Mouse (Mus musculus): ENCODE data around the gene Grap. TPM values are rescaled to one million over a fixed set of nuclear protein-coding genes. Genes with fewer than 3 reads are reported as not detected.

Gene Grap
- polyA plus RNA-seq, 1 experiment = 0.14 TPM

- TF ChIP-seq MYOG (IDR thresholded peaks at IDR 0.05; ENCODE audit: control insufficient read depth, extremely low read depth, insufficient read length) (no peak), FOSL1 (IDR thresholded peaks at IDR 0.05; ENCODE audit: insufficient read depth, low read length, poor library complexity, severe bottlenecking) (no peak), CTCF (IDR thresholded peaks at IDR 0.05; ENCODE audit: control insufficient read depth, insufficient read depth, insufficient read length) (no peak), MYOD1 (IDR thresholded peaks at IDR 0.05; ENCODE audit: control insufficient read depth, insufficient read length, low read depth) (no peak), CEBPB (IDR thresholded peaks at IDR 0.05; ENCODE audit: low read depth) (no peak), USF1 (IDR thresholded peaks at IDR 0.05; ENCODE audit: low read depth) (no peak), MAX (IDR thresholded peaks at IDR 0.05) (no peak)
- no peaks in the 10 kb centered on the region for H3K27me3 ChIP-seq (ENCODE audit: control insufficient read depth, insufficient read depth, insufficient read length)
- no peaks in the 10 kb centered on the region for H3K79me2 ChIP-seq (ENCODE audit: control insufficient read depth, insufficient read depth)
- H3K79me3 ChIP-seq (ENCODE audit: low read depth) = no peaks in the 10 kb centered on the region
- H3K4me3 ChIP-seq (ENCODE audit: insufficient read depth, poor library complexity, severe bottlenecking) = no peak overlapping the region
- no peak overlapping the region for H3ac ChIP-seq (ENCODE audit: control insufficient read depth, insufficient read length, low read depth)
- H3K36me3 ChIP-seq (ENCODE audit: control insufficient read depth, insufficient read depth) = no peaks in the 10 kb centered on the region
These were observed 62.1 kb downstream of the Grap start for GRCm38 (mm10) chr11:61715130-61715529.

DNA sequence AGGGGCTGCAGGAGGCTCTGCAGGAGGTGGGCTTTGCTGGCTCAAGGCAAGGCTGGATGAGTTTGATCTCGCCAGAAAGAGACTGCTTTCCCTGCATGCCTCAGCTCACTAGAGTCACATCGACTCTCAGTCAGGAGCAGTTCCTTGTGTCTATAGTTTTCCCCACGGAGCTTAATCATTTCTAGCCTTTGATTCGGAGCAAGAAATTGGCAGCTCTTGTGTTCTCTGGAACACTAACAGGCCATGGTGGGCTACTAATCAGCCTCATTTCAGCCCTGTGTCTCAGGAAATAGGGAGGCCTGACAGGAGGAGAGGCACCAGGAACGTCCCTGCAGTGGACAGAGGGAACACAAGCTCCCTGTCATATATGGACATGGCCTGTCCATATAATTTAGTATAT is 64.9 kb downstream of the Grap start:
- Histone ChIP-seq H3K36me3 (ENCODE audit: control insufficient read depth, insufficient read depth) (no peaks in the 10 kb centered on the region), H3ac (ENCODE audit: control insufficient read depth, insufficient read length, low read depth) (no peak overlapping the region), H3K4me3 (ENCODE audit: insufficient read depth, poor library complexity, severe bottlenecking) (no peak overlapping the region), H3K27me3 (ENCODE audit: control insufficient read depth, insufficient read depth, insufficient read length) (no peaks in the 10 kb centered on the region), H3K79me3 (ENCODE audit: low read depth) (no peaks in the 10 kb centered on the region), H3K79me2 (ENCODE audit: control insufficient read depth, insufficient read depth) (no peaks in the 10 kb centered on the region)
- TF ChIP-seq CEBPB (IDR thresholded peaks at IDR 0.05; ENCODE audit: low read depth) = no peak
- no peak for TF ChIP-seq MYOG (IDR thresholded peaks at IDR 0.05; ENCODE audit: control insufficient read depth, extremely low read depth, insufficient read length)
- no peak for TF ChIP-seq USF1 (IDR thresholded peaks at IDR 0.05; ENCODE audit: low read depth)
- TF ChIP-seq FOSL1 (IDR thresholded peaks at IDR 0.05; ENCODE audit: insufficient read depth, low read length, poor library complexity, severe bottlenecking) = no peak

GRCm38 (mm10) chr11:61719387-61719786 is 66.3 kb downstream of the Grap start:
- Histone ChIP-seq H3K36me3 (ENCODE audit: control insufficient read depth, insufficient read depth) (no peaks in the 10 kb centered on the region), H3K27me3 (ENCODE audit: control insufficient read depth, insufficient read depth, insufficient read length) (no peaks in the 10 kb centered on the region), H3K79me2 (ENCODE audit: control insufficient read depth, insufficient read depth) (no peaks in the 10 kb centered on the region), H3K79me3 (ENCODE audit: low read depth) (no peaks in the 10 kb centered on the region), H3ac (ENCODE audit: control insufficient read depth, insufficient read length, low read depth) (no peak overlapping the region), H3K4me3 (ENCODE audit: insufficient read depth, poor library complexity, severe bottlenecking) (no peak overlapping the region)
- TF ChIP-seq MYOG (IDR thresholded peaks at IDR 0.05; ENCODE audit: control insufficient read depth, extremely low read depth, insufficient read length) = no peak
- TF ChIP-seq CTCF (IDR thresholded peaks at IDR 0.05; ENCODE audit: control insufficient read depth, insufficient read depth, insufficient read length) = no peak
- no peak for TF ChIP-seq FOSL1 (IDR thresholded peaks at IDR 0.05; ENCODE audit: insufficient read depth, low read length, poor library complexity, severe bottlenecking)
- no peak for TF ChIP-seq MAX (IDR thresholded peaks at IDR 0.05)
- no peak for TF ChIP-seq USF1 (IDR thresholded peaks at IDR 0.05; ENCODE audit: low read depth)
- no peak for TF ChIP-seq MYOD1 (IDR thresholded peaks at IDR 0.05; ENCODE audit: control insufficient read depth, insufficient read length, low read depth)
- no peak for TF ChIP-seq CEBPB (IDR thresholded peaks at IDR 0.05; ENCODE audit: low read depth)

GRCm38 (mm10) chr11:61719826-61720225 is 66.8 kb downstream of the Grap start:
- Histone ChIP-seq H3K36me3 (ENCODE audit: control insufficient read depth, insufficient read depth) (no peaks in the 10 kb centered on the region), H3K27me3 (ENCODE audit: control insufficient read depth, insufficient read depth, insufficient read length) (no peaks in the 10 kb centered on the region), H3K79me2 (ENCODE audit: control insufficient read depth, insufficient read depth) (no peaks in the 10 kb centered on the region), H3K4me3 (ENCODE audit: insufficient read depth, poor library complexity, severe bottlenecking) (no peak overlapping the region), H3ac (ENCODE audit: control insufficient read depth, insufficient read length, low read depth) (no peak overlapping the region), H3K79me3 (ENCODE audit: low read depth) (no peaks in the 10 kb centered on the region)
- TF ChIP-seq MAX (IDR thresholded peaks at IDR 0.05) (no peak), MYOG (IDR thresholded peaks at IDR 0.05; ENCODE audit: control insufficient read depth, extremely low read depth, insufficient read length) (no peak), USF1 (IDR thresholded peaks at IDR 0.05; ENCODE audit: low read depth) (no peak), MYOD1 (IDR thresholded peaks at IDR 0.05; ENCODE audit: control insufficient read depth, insufficient read length, low read depth) (no peak), CTCF (IDR thresholded peaks at IDR 0.05; ENCODE audit: control insufficient read depth, insufficient read depth, insufficient read length) (no peak), FOSL1 (IDR thresholded peaks at IDR 0.05; ENCODE audit: insufficient read depth, low read length, poor library complexity, severe bottlenecking) (no peak), CEBPB (IDR thresholded peaks at IDR 0.05; ENCODE audit: low read depth) (no peak)

- no peak for TF ChIP-seq CEBPB (IDR thresholded peaks at IDR 0.05; ENCODE audit: low read depth)
- TF ChIP-seq USF1 (IDR thresholded peaks at IDR 0.05; ENCODE audit: low read depth) = no peak
- TF ChIP-seq MYOD1 (IDR thresholded peaks at IDR 0.05; ENCODE audit: control insufficient read depth, insufficient read length, low read depth) = no peak
- TF ChIP-seq FOSL1 (IDR thresholded peaks at IDR 0.05; ENCODE audit: insufficient read depth, low read length, poor library complexity, severe bottlenecking) = no peak
- no peak for TF ChIP-seq CTCF (IDR thresholded peaks at IDR 0.05; ENCODE audit: control insufficient read depth, insufficient read depth, insufficient read length)
- TF ChIP-seq MAX (IDR thresholded peaks at IDR 0.05) = no peak
- TF ChIP-seq MYOG (IDR thresholded peaks at IDR 0.05; ENCODE audit: control insufficient read depth, extremely low read depth, insufficient read length) = no peak
- H3K27me3 ChIP-seq (ENCODE audit: control insufficient read depth, insufficient read depth, insufficient read length) = no peaks in the 10 kb centered on the region
- H3K4me3 ChIP-seq (ENCODE audit: insufficient read depth, poor library complexity, severe bottlenecking) = no peak within 1 kb of the TSS
- H3K36me3 ChIP-seq (ENCODE audit: control insufficient read depth, insufficient read depth) = no peaks in the 10 kb centered on the region
- no peaks in the 10 kb centered on the region for H3K79me2 ChIP-seq (ENCODE audit: control insufficient read depth, insufficient read depth)
- no peaks in the 10 kb centered on the region for H3K79me3 ChIP-seq (ENCODE audit: low read depth)
- no peak within 1 kb of the TSS for H3ac ChIP-seq (ENCODE audit: control insufficient read depth, insufficient read length, low read depth)
These were observed 67.6 kb downstream of the Grap start, which contains the start of gene Slc5a10 for GRCm38 (mm10) chr11:61720636-61721035. Gene Slc5a10, minus strand, starts transcription at chr11:61720826.

GRCm38 (mm10) chr11:61722077-61722476 is 69.0 kb downstream of the Grap start:
- no peak overlapping the region for H3K4me3 ChIP-seq (ENCODE audit: insufficient read depth, poor library complexity, severe bottlenecking)
- no peaks in the 10 kb centered on the region for H3K27me3 ChIP-seq (ENCODE audit: control insufficient read depth, insufficient read depth, insufficient read length)
- H3K79me3 ChIP-seq (ENCODE audit: low read depth) = no peaks in the 10 kb centered on the region
- H3K36me3 ChIP-seq (ENCODE audit: control insufficient read depth, insufficient read depth) = peaks cover 3% of the 10 kb centered on the region
- no peak overlapping the region for H3ac ChIP-seq (ENCODE audit: control insufficient read depth, insufficient read length, low read depth)
- H3K79me2 ChIP-seq (ENCODE audit: control insufficient read depth, insufficient read depth) = no peaks in the 10 kb centered on the region
- TF ChIP-seq CTCF (IDR thresholded peaks at IDR 0.05; ENCODE audit: control insufficient read depth, insufficient read depth, insufficient read length) (no peak), FOSL1 (IDR thresholded peaks at IDR 0.05; ENCODE audit: insufficient read depth, low read length, poor library complexity, severe bottlenecking) (no peak), MYOG (IDR thresholded peaks at IDR 0.05; ENCODE audit: control insufficient read depth, extremely low read depth, insufficient read length) (no peak), USF1 (IDR thresholded peaks at IDR 0.05; ENCODE audit: low read depth) (no peak), MYOD1 (IDR thresholded peaks at IDR 0.05; ENCODE audit: control insufficient read depth, insufficient read length, low read depth) (no peak), MAX (IDR thresholded peaks at IDR 0.05) (no peak), CEBPB (IDR thresholded peaks at IDR 0.05; ENCODE audit: low read depth) (no peak)
